25 mouse cellular contexts compared by ENCODE assay signal in genomic region chr5:25527971-25528370, GRCm38 (mm10). TPM values are rescaled to one million over a fixed set of nuclear protein-coding genes. Genes with fewer than 3 reads are reported as not detected.
DNase-seq lines count a peak whose midpoint lies in the region; ATAC-seq and TF ChIP-seq lines count a peak whose summit lies in the region.
"Had no signal": no experiment of that assay in that cellular context is flagged by ENCODE, and none has a peak within 500 bp of the region (broad histone marks: within the 10 kb centered on the region; RNA-seq: fewer than 3 reads in every experiment).

No protein-coding gene starts in this region.

- no peaks in the 10 kb centered on the region for H3K9me3 ChIP-seq in ES-E14 (ENCODE audit: control insufficient read depth, insufficient read depth, low read depth, low read length)
- H3K9me3 ChIP-seq in stomach, postnatal 0 days (ENCODE audit: control insufficient read depth, low read length) = no peaks in the 10 kb centered on the region
- H3K9me3 ChIP-seq: embryonic facial prominence, embryonic 12.5 days; kidney, embryonic 15.5 days; lung, embryonic 15.5 days had no signal

- WGBS in stomach, postnatal 0 days = 90% methylated on average over 1 of the region's 1 CpGs

- H3K27me3 ChIP-seq in stomach, postnatal 0 days (ENCODE audit: control insufficient read depth, insufficient read depth, low read length) = no peaks in the 10 kb centered on the region
- H3K27me3 ChIP-seq: embryonic facial prominence, embryonic 12.5 days; kidney, embryonic 15.5 days; lung, embryonic 15.5 days had no signal

- no peak for ATAC-seq in stomach, postnatal 0 days (ENCODE audit: low FRiP score, low TSS enrichment)
- ATAC-seq: activated CD4-positive, CD25-positive, alpha-beta regulatory T cell, adult 4 months; forebrain, embryonic 16.5 days had no signal

- in situ Hi-C loops in ES-E14 (cut with MboI; ENCODE audit: low sequenced_read_pairs in 2 of 2, unreplicated experiment in 2 of 2) = no loop called here

- H3K9ac ChIP-seq in ES-E14 (ENCODE audit: insufficient read depth, low read depth, low read length, poor library complexity, severe bottlenecking) = peak overlapping the region; percentile 31; the same call in 1 of the 2 replicates
- H3K9ac ChIP-seq in stomach, postnatal 0 days (ENCODE audit: low read length) = no peak overlapping the region
- H3K9ac ChIP-seq: embryonic facial prominence, embryonic 12.5 days; kidney, embryonic 15.5 days had no signal

- peaks cover 16 to 23% of the 10 kb centered on the region in 2 experiments for H3K4me1 ChIP-seq in ES-E14 (ENCODE audit: control insufficient read depth in 2 of 2, insufficient read depth in 2 of 2, low read length in 2 of 2, poor library complexity in 1 of 2)
- 0 out of 2 replicates have a peak, but pooled peaks cover 2% of the 10 kb centered on the region for H3K4me1 ChIP-seq in stomach, postnatal 0 days (replicated peaks; ENCODE audit: control insufficient read depth, insufficient read depth)

- H3K4me2 ChIP-seq in stomach, postnatal 0 days (replicated peaks; ENCODE audit: low read depth) = no peak overlapping the region

- H3K36me3 ChIP-seq in ES-E14 (ENCODE audit: control insufficient read depth, insufficient read depth, low read length, poor library complexity, severe bottlenecking) = no peaks in the 10 kb centered on the region
- no peaks in the 10 kb centered on the region for H3K36me3 ChIP-seq in stomach, postnatal 0 days (ENCODE audit: control insufficient read depth, insufficient read depth, low read length)
- H3K36me3 ChIP-seq: embryonic facial prominence, embryonic 12.5 days; kidney, embryonic 15.5 days; lung, embryonic 15.5 days had no signal

- TF ChIP-seq EP300 in stomach, postnatal 0 days (optimal IDR thresholded peaks at IDR 0.05) = no peak

- no peak overlapping the region for H3K4me3 ChIP-seq in layer of hippocampus, adult 2 months
- peak overlapping the region in 1 of 2 experiments; percentile 80; a peak in 2 of 4 replicates for H3K4me3 ChIP-seq in ES-E14 (ENCODE audit: insufficient read depth in 1 of 2, low read depth in 1 of 2, low read length in 2 of 2, poor library complexity in 1 of 2, severe bottlenecking in 1 of 2)
- no peak overlapping the region for H3K4me3 ChIP-seq in stomach, postnatal 0 days (ENCODE audit: low read depth, low read length)

- TF ChIP-seq CTCF in layer of hippocampus, adult 2 months (conservative IDR thresholded peaks at IDR 0.05) = no peak
- no peak for TF ChIP-seq CTCF in stomach, postnatal 0 days (IDR thresholded peaks at IDR 0.05; ENCODE audit: low read depth)

- peak overlapping the region; percentile 36; the same call in 1 of the 2 replicates for H3K27ac ChIP-seq in layer of hippocampus, adult 2 months
- peak overlapping the region; percentile 92 for H3K27ac ChIP-seq in ES-E14 (ENCODE audit: insufficient read depth, low read depth, low read length, poor library complexity, severe bottlenecking)
- peak overlapping the region; percentile 69 for H3K27ac ChIP-seq in stomach, postnatal 0 days (replicated peaks)
- H3K27ac ChIP-seq: embryonic facial prominence, embryonic 12.5 days; kidney, embryonic 15.5 days; lung, embryonic 15.5 days; macrophage had no signal

- DNase-seq in cerebellum, adult 11 months = peak; percentile 11
- no peak for DNase-seq in cerebellum, postnatal 4 days (ENCODE audit: low spot score in 2 of 2)
- DNase-seq in layer of hippocampus, adult 2 months (ENCODE audit: low spot score in 2 of 2) = no peak
- DNase-seq in layer of hippocampus, postnatal 25 days (ENCODE audit: extremely low spot score in 1 of 2, low spot score in 1 of 2) = no peak
- no peak for DNase-seq in ES-E14 (ENCODE audit: low read depth, low spot score)
- no peak for DNase-seq in stomach, postnatal 0 days (ENCODE audit: low spot score)
- no peak for DNase-seq in ovary, postnatal 10 days (ENCODE audit: low spot score)
- DNase-seq: cerebellum, postnatal 25 days; heart, adult 11 months; layer of hippocampus, postnatal 36 days; liver; right cerebral cortex, postnatal 4 days; thymus, adult 18-20 months had no signal

TF ChIP-seq in ES-E14, 5 proteins besides CTCF, POLR2A, EP300 and RAD21:
- TF ChIP-seq ZC3H11A (IDR thresholded peaks at IDR 0.05; ENCODE audit: borderline replicate concordance, low read depth, low read length) = no peak
- no peak for TF ChIP-seq CHD2 (IDR thresholded peaks at IDR 0.05; ENCODE audit: low read depth, low read length)
- no peak for TF ChIP-seq MAFK (IDR thresholded peaks at IDR 0.05; ENCODE audit: insufficient read depth, low read depth, low read length)
- no peak for TF ChIP-seq HCFC1 (IDR thresholded peaks at IDR 0.05; ENCODE audit: borderline replicate concordance, insufficient read depth, low read length)
- TF ChIP-seq ZNF384 (IDR thresholded peaks at IDR 0.05; ENCODE audit: low read depth, low read length) = no peak
TF ChIP-seq in ES-E14: peak in this region for 0.

RNA-seq across cellular contexts. Expression of gene Cct8l1, which starts 12.1 kb away (rescaled TPM):
- under 1 TPM; 0.25 to 0.49 TPM for total RNA-seq in layer of hippocampus, adult 2 months (2021)
- total RNA-seq in layer of hippocampus, postnatal 25 days (2021) = under 1 TPM in 1 of 2 experiments, not detected in 1; 0.19 TPM
- total RNA-seq in ES-E14 (2012; rRNA removed) = 0.21 and 0.22 TPM in 2 replicates
- polyA plus RNA-seq in stomach, postnatal 0 days (2015; fragmentation: Nextera tagmentation; extraction: Ambion mirVana) = 0.05 and 0.06 TPM in 2 replicates
- total RNA-seq: hematopoietic stem cell, adult 5-6 weeks had no signal
- polyA plus RNA-seq: activated CD4-positive, CD25-positive, alpha-beta regulatory T cell, adult 4 months; C2C12; embryonic facial prominence, embryonic 12.5 days; forebrain, embryonic 16.5 days; heart, embryonic 14.5 days; kidney, embryonic 15.5 days; large intestine, adult 2 months; lung, embryonic 15.5 days; macrophage; midbrain, embryonic 11.5 days; neural tube, embryonic 14.5 days had no signal

RNA-seq across cellular contexts. Expression of gene Kmt2c, which starts 29.4 kb away (rescaled TPM):
- 10 to 100 TPM; 79.3 to 89.9 TPM for total RNA-seq in layer of hippocampus, adult 2 months (2021)
- 10 to 100 TPM; 68.9 to 87.2 TPM for total RNA-seq in layer of hippocampus, postnatal 25 days (2021)
- total RNA-seq in ES-E14 (2012; rRNA removed) = 50.6 and 56.7 TPM in 2 replicates
- polyA plus RNA-seq in stomach, postnatal 0 days (2015; fragmentation: Nextera tagmentation; extraction: Ambion mirVana) = 7.6 and 8.3 TPM in 2 replicates

Comparison
In these comparisons a context has a peak if more than half of its experiments do, and no peak if none do; other contexts are left out.
1. H3K27ac ChIP-seq: peak in every context shown above with its lines; median percentile 92 in ES-E14; 69 in stomach, postnatal 0 days; 36 in layer of hippocampus, adult 2 months.